Mouse (Mus musculus) mesoderm, embryonic 11.5 days (tissue): ENCODE measurements around the gene Rxrb.
"Not testable (repeated sequence)": the region's sequence is repeated elsewhere in the genome, so short reads cannot be mapped to it uniquely, and the experiment has no call there.

Experiments
- DNase-seq: peaks from one replicate; pipeline ENCODE4 v3.0.0-alpha.2; 2012; ENCODE audit warnings: low read depth, low spot score

Gene Rxrb

DNA sequence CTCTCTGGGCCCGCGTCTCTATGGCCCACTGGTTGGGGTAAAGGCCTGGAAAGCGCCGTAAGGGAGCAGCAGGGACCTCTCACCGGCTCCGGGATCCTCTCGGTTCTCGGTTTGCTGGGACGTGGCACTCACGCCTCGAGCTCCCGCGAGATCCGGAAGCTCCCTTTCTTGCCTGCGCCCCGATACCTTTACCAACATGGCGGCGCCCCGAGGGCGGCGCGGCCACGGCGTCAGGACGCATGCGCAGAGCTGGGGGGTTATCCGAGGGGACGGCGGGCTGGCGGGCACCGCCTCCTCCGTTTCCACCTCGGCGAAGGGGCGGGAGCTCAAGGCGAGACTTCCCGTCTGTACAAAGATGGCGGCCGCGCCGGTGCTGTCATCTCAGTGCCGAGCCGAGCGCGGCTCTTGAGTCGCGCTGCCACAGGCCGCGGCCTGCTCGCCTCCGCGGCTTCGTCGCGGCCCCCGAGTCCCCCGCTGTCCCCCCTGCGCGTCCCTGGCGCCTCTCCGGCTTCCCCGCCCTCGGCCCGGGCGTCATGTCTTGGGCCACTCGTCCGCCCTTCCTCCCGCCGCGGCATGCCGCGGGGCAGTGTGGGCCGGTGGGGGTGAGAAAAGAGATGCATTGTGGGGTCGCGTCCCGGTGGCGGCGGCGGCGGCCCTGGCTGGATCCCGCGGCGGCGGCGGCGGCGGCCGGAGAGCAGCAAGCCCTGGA lies at the start of gene Rxrb, which contains the start of gene Slc39a7:
Rxrb (plus strand) TSS at position 348 of the 709 bp plus-strand sequence.
Slc39a7 (minus strand) TSS at position 218 of the 709 bp plus-strand sequence.
- DNase-seq, result peak; percentile 100

DNA sequence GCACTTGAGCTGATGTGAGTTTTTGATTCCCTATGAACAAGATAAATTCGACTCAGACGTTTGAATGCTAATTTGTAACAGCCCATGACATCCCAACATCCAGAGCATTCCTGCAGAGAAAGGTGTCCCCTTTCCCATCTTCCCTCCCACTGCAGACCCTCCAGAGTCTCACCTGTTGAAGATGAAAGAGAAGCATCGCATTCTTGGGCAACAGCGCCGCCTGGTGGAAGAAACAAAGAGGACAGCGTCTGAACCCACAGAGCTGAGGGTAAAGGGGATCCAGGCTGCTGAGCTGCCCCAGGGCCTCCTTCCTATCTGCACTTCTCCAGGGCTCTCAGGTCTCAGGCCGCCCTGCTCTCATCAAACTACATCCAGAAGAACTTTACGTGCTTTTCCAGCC lies 49.5 kb upstream of the Rxrb start:
- DNase-seq, result not testable (repeated sequence)

DNA sequence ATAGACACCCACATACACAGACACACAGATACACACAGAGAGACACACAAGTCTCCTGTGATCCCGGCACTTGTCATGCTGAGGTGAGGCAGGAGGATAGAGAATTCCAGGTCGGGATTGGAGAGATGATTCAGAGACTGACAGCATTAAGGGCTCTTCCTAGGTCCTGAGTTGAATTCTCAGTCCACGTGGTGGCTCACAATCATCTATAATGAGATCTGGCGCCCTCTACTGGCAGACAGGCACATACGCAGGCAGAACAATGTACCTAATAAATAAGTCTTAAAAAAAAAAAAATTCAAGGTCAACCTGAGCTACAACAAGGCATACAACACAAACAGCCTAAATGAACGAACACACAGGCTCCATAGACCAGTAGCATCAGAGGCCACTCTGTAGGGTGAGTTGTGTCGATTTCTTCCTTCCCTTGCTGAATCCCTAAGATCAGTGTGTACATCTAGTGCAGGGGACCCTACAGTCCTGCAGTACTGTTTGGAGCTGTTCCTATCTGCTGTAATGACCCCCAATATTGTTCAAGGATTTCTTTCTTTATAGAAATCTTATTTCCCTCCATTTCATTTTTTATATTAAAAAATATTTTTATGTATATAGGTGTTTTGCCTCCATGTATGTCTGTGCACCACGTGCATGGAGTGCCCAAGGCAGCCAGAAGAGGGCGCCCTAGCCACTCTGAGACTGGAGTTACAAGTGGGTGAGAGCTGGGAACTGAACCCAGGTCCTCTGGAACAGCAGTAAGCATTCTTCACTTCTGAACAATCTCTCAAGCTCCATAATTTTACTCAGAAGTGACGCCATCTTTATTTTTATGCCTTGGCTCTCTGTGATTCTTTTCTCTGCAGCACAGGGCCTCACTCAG lies 39.6 kb upstream of the Rxrb start:
- DNase-seq, result peak; percentile 85

GRCm38 (mm10) chr17:33994959-33995358 lies 36.7 kb upstream of the Rxrb start:
- no peak for DNase-seq

DNA sequence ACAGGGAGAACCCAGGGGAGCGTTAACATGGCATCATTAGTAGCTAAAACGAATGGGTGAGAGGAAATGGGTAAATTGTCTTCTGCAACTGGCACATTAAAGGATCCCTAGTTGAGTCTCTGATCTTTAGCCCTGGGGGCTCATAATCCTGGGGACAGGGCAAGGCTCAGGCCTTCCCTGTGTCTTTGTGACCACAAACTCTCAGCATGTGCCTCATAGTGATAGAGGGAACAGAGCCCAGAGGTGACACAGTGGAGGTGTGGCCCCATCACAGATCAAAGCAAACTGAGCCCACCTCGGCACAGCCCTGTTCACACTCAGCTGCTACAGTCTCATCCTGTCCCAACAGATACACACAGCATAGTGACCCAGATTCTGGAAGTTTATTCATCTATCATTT lies 36.0 kb upstream of the Rxrb start:
- no peak for DNase-seq

DNA sequence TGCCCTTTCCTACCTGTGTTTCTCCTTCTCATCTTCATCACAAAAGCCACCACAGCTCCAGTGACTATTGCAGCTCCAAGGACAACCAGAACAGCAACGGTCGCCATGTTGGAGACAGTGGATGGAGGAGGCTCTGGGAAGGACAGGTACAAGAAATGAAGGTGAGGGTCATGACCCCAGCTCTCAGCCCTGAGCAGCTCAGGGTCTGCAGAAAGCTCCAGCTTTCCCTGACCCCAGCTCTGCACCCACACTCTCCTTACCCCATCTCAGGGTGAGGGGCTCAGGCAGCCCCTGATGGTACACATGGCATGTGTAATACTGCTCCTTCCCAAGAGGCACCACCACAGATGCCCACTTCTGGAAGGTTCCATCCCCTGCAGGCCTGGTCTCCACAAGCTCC lies 34.6 kb upstream of the Rxrb start:
- DNase-seq, result not testable (repeated sequence)

DNA sequence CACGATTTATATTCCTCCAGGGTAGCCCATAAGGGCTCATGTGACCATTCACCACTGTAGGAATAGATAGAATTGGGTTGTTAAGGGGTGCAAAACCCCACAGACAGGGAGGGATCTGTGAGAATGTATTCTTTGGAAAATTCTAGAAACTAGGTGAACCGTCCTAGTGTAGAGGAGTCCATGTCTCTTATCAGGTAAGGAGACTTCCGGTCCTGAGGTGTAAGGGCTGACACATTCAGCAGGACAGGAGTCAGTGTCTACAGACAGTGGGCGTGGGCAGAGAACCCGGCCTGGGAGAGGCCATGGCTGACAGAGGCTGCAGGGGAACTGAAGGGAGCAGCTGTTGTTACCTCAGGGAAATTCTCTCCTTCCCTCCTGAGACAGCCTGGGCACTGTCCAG lies 32.9 kb upstream of the Rxrb start:
- DNase-seq, result not testable (repeated sequence)

DNA sequence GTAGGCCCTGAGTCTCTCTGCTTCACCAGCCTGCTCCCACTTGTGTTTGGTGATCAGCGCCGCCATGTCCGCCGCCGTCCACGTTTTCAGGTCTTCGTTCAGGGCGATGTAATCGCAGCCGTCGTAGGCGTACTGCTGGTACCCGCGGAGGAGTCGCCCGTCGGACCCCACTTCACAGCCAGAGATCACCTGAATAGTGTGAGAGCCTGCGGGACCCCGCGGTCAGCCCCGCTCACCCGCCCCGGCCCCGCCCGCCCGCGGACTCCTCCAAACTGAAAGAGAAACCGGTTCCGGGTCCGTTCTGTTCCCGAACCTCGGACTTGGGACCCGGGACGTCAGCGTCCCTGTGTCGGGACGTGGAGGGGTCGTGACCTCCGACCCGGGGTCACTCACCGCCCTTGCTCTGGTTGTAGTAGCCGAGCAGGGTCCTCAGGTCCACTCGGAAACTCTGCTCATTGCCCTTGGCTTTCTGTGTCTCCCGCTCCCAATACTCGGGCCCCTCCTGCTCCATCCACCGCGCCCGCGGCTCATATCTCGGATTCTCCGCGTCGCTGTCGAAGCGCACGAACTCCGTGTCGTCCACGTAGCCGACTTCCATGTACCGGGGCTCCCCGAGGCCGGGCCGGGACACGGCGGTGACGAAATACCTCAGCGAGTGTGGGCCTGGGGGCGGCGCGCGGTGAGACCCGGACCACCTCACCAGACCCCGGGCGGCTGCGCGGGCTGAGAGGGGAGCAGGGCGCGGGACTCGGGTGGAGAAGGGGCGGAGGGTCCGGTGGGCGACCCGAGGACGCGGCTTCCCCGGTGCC lies 32.1 kb upstream of the Rxrb start:
- DNase-seq, result no peak

GRCm38 (mm10) chr17:34000150-34000537 lies 31.5 kb upstream of the Rxrb start, which contains the start of gene H2-K1:
TSS of gene H2-K1 (minus strand) at chr17:34000347.
- DNase-seq, result peak; percentile 88

- not testable (repeated sequence) for DNase-seq
Observed at GRCm38 (mm10) chr17:34000796-34001195, 30.8 kb upstream of the Rxrb start.

DNA sequence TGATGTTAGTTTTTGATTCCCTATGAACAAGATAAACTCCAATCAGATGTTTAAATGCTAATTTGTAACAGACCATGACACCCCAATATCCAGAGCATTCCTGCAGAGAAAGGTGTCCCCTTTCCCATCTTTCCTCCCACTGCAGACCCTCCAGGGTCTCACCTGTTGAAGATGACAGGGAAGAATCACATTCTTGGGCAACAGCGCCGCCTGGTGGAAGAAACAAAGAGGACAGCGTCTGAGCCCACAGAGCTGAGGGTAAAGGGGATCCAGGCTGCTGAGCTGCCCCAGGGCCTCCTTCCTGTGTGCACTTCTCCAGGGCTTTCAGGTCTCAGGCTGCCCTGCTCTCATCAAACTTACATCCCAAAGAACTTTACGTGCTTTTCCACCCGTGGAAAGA lies 28.2 kb upstream of the Rxrb start:
- DNase-seq, result no peak

DNA sequence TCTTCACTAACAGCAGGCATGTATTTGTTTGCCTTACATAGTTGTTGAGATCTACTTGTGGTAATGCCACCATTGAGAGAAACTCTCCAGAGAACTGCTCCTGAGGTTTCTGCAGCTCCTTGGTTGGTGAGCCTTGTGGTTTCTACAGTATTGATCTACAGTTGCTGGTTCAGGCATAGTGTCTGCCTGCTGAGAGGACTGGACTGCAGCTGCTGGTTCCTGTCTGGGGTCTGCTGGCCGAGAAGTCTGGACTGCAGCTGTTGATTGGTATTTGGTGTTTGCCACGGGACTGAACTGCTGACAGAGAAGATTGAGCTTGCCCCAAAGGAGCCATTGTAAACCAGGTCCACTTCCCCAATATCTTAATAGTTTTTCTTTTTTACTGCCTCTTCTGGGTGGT lies 25.0 kb upstream of the Rxrb start:
- DNase-seq, result no peak

DNA sequence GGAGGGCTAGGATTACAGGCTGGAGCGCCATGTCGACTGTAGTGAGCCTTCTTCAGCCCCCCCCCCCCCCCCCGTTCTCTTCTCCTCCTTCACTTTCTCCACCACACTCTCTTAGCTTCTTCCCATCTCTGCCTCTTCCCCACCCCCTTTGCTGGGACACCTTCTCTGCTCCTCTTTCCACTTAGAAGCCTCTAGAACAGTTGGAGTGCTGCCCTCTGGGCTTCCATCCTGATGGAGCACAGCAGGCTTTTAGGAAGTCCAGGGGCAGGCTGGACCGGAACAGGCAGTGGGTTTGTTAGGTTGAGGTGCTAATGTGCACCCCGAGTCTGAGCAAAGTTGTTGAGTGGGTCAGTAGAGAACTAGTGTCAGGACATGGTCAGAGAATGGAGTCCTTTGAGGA lies 21.5 kb upstream of the Rxrb start:
- no peak for DNase-seq

DNA sequence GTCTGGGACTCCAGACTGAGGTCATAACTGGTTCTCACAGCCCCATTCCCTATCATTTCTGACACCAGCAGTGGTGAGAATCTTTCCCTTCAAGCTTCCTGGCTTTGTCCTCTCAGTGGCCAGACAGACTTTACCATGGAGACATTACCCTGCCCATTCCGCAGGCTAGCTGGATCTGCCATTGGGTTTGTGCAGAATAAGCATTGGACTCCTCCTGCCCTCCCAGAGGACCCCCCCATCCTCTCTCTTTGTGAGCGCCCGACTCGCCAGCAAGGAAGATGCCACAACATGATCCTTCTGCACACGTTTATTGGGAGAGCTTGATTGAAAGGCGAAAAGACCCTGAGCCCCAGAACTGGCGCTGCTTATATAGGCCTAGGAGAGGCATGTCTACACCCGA lies 18.2 kb upstream of the Rxrb start:
- no peak for DNase-seq

DNA sequence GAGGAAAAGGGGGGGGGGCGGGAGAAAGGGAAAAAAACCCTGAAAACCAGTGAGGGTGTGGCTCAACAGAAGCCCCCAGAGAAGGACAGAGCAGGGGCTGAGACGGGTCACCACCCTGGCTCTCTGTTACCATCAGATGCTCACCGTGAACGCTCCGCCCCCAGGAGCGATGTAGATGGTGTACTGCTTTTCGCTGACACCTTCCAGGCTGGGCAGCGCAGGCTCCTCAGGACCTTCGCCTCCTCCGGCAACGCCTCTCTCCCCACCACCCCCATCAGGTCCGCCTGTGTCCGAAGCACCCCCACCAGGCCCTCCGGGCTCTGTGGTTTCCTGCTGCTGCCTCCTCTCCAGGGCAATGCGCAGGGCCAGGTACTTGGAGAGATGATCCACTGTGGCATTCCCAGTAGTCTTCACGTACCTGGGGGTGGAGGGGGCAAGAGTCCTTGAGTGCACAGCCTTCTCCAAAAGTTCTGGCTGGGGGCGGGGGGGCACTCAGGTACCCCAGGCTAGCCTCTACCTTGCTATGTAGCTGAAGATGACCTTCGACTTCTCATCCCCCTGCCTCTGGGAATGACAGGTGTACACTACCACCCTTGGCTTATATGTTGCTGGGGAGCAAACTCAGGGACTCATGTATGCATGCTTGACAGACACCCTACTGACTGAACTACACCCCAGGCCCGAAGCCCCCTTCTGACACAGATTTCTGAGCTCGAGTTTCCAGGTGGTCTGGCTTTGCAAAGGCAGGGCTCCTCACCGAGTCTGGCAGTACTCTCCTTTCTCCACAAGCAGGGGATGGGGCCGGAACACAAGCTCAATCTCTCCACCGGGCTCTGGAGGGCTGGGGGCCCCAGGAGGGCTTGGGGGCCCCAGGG lies 9.8 kb upstream of the Rxrb start:
- DNase-seq, result no peak

- DNase-seq, result no peak
Observed at GRCm38 (mm10) chr17:34022414-34022783, 9.2 kb upstream of the Rxrb start.

- DNase-seq, result no peak
Observed at GRCm38 (mm10) chr17:34022987-34023386, 8.6 kb upstream of the Rxrb start.

GRCm38 (mm10) chr17:34023678-34024077 lies 7.9 kb upstream of the Rxrb start:
- DNase-seq, result no peak

- DNase-seq, result peak; percentile 92
Observed at GRCm38 (mm10) chr17:34024317-34024821, 7.2 kb upstream of the Rxrb start, which contains the start of gene Ring1. TSS of gene Ring1 (minus strand) at chr17:34024680.

- no peak for DNase-seq
Observed at GRCm38 (mm10) chr17:34024861-34025755, 6.5 kb upstream of the Rxrb start.
